19 mouse cellular contexts compared by ENCODE assay signal in the genomic region with DNA sequence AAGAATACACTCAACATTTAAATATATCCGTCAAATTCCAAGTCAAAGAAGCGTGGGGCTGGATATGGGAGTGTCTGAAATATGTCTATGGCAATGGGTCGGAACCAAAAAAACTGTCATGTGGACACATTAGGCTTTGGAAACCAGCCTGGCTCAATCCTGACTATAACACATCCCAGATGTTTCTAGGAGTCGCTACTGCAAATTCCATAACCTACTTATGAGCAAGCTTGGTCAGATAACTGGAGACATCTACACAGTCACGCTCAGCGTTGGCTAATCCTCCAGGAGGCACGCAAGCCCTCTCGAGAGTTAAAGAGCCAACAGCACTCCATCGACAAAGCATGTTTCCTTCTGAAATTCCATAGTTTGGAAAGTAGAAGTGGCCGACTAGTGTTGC. TPM values are rescaled to one million over a fixed set of nuclear protein-coding genes. Genes with fewer than 3 reads are reported as not detected.
DNase-seq lines count a peak whose midpoint lies in the region; ATAC-seq and TF ChIP-seq lines count a peak whose summit lies in the region.
"Had no signal": no experiment of that assay in that cellular context is flagged by ENCODE, and none has a peak within 500 bp of the region (broad histone marks: within the 10 kb centered on the region; RNA-seq: fewer than 3 reads in every experiment).

No protein-coding gene starts in this region.

- intact Hi-C loops in heart, postnatal 10 days (cut with DNase I), result no loop called here

- no peak for ATAC-seq in heart, embryonic 12.5 days (ENCODE audit: insufficient number of reproducible peaks, low FRiP score)
- ATAC-seq in lung, postnatal 0 days, result peak; percentile 82
- no peak for ATAC-seq in liver, embryonic 12.5 days
- ATAC-seq: forebrain, embryonic 16.5 days; midbrain, embryonic 13.5 days had no signal

- H3K4me1 ChIP-seq in heart, embryonic 12.5 days (replicated peaks), result no peaks in the 10 kb centered on the region
- 0 out of 2 replicates have a peak, but pooled peaks cover 4% of the 10 kb centered on the region for H3K4me1 ChIP-seq in lung, postnatal 0 days (ENCODE audit: insufficient read depth, low read depth, low read length)
- H3K4me1 ChIP-seq in liver, embryonic 12.5 days, result no peaks in the 10 kb centered on the region
- H3K4me1 ChIP-seq: hindbrain, embryonic 10.5 days; midbrain, embryonic 13.5 days; neural tube, embryonic 15.5 days had no signal

- no peaks in the 10 kb centered on the region for H3K9me3 ChIP-seq in heart, embryonic 12.5 days (replicated peaks)
- no peaks in the 10 kb centered on the region for H3K9me3 ChIP-seq in lung, postnatal 0 days (ENCODE audit: low read length)
- no peaks in the 10 kb centered on the region for H3K9me3 ChIP-seq in liver, embryonic 12.5 days (replicated peaks)
- H3K9me3 ChIP-seq: hindbrain, embryonic 10.5 days; midbrain, embryonic 13.5 days; neural tube, embryonic 15.5 days had no signal

- TF ChIP-seq CTCF in lung, postnatal 0 days (IDR thresholded peaks at IDR 0.05), result no peak; the same call in 1 of the 2 replicates

- peaks cover 43% of the 10 kb centered on the region for H3K36me3 ChIP-seq in heart, embryonic 12.5 days
- H3K36me3 ChIP-seq in lung, postnatal 0 days (ENCODE audit: insufficient read depth, low read length), result no peaks in the 10 kb centered on the region
- peaks cover 26% of the 10 kb centered on the region for H3K36me3 ChIP-seq in liver, embryonic 12.5 days

- DNase-seq in heart, postnatal 10 days, result peak; percentile 35 to 36
- peak; percentile 7 for DNase-seq in urinary bladder, postnatal 25 days (ENCODE audit: low spot score)
- no peak for DNase-seq in urinary bladder, adult 2 months (ENCODE audit: low spot score)
- DNase-seq in lung, postnatal 0 days (ENCODE audit: low spot score), result peak; percentile 87
- no peak for DNase-seq in spleen, postnatal 14 days (ENCODE audit: low spot score in 2 of 2)
- DNase-seq: cerebellum, adult 11 months; cerebellum, postnatal 14 days; layer of hippocampus, postnatal 36 days; thymus, postnatal 36 days had no signal

- no peak overlapping the region for H3K27ac ChIP-seq in heart, embryonic 12.5 days (ENCODE audit: poor library complexity, severe bottlenecking)
- no peak overlapping the region for H3K27ac ChIP-seq in lung, postnatal 0 days (ENCODE audit: low read length)
- no peak overlapping the region for H3K27ac ChIP-seq in liver, embryonic 12.5 days
- H3K27ac ChIP-seq: hindbrain, embryonic 10.5 days; midbrain, embryonic 13.5 days; neural tube, embryonic 15.5 days had no signal

- H3K4me2 ChIP-seq in heart, embryonic 12.5 days, result no peak overlapping the region
- H3K4me2 ChIP-seq in lung, postnatal 0 days (replicated peaks; ENCODE audit: low read depth, low read length), result no peak overlapping the region
- H3K4me2 ChIP-seq in liver, embryonic 12.5 days, result no peak overlapping the region
- H3K4me2 ChIP-seq: liver, embryonic 11.5 days; midbrain, embryonic 13.5 days; neural tube, embryonic 15.5 days had no signal

- peak; percentile 71 for TF ChIP-seq EP300 in lung, postnatal 0 days (IDR thresholded peaks at IDR 0.05)

- no peak overlapping the region for H3K4me3 ChIP-seq in heart, embryonic 12.5 days
- H3K4me3 ChIP-seq in lung, postnatal 0 days (ENCODE audit: low read depth, low read length), result no peak overlapping the region
- H3K4me3 ChIP-seq in liver, embryonic 12.5 days, result no peak overlapping the region
- H3K4me3 ChIP-seq: hindbrain, embryonic 10.5 days; midbrain, embryonic 13.5 days; myocyte; neural tube, embryonic 15.5 days had no signal

- H3K27me3 ChIP-seq in heart, embryonic 12.5 days (replicated peaks), result no peaks in the 10 kb centered on the region
- H3K27me3 ChIP-seq in lung, postnatal 0 days (replicated peaks; ENCODE audit: insufficient read depth, low read length), result no peaks in the 10 kb centered on the region
- no peaks in the 10 kb centered on the region for H3K27me3 ChIP-seq in liver, embryonic 12.5 days (replicated peaks)
- H3K27me3 ChIP-seq: midbrain, embryonic 13.5 days; neural tube, embryonic 15.5 days had no signal

- no peak overlapping the region for H3K9ac ChIP-seq in heart, embryonic 12.5 days
- no peak overlapping the region for H3K9ac ChIP-seq in lung, postnatal 0 days (replicated peaks; ENCODE audit: low read depth)
- H3K9ac ChIP-seq in liver, embryonic 12.5 days, result no peak overlapping the region
- H3K9ac ChIP-seq: midbrain, embryonic 13.5 days; neural tube, embryonic 15.5 days had no signal

- 86% methylated on average over 10 of the region's 10 CpGs for WGBS in heart, embryonic 12.5 days
- 60% methylated on average over 10 of the region's 10 CpGs for WGBS in lung, postnatal 0 days
- WGBS in liver, embryonic 12.5 days (ENCODE audit: insufficient replicate concordance), result 80% methylated on average over 10 of the region's 10 CpGs

RNA-seq across cellular contexts. Expression of gene Gpr88, which starts 45.4 kb away (rescaled TPM):
- total RNA-seq in heart, postnatal 10 days (2021), result under 1 TPM; 0.17 to 0.35 TPM
- 1.1 TPM in 1 of 2 replicates, not detected in the other for polyA plus RNA-seq in heart, embryonic 12.5 days (2016; fragmentation: Nextera tagmentation; extraction: Ambion mirVana)
- 1.1 and 1.2 TPM in 2 replicates for polyA plus RNA-seq in urinary bladder, adult 2 months (2012; rRNA removed)
- 1.2 and 1.6 TPM in 2 replicates for polyA plus RNA-seq in lung, postnatal 0 days (2015; fragmentation: Nextera tagmentation; extraction: Ambion mirVana)
- 0.20 and 0.35 TPM in 2 replicates for polyA plus RNA-seq in liver, embryonic 12.5 days (2016; fragmentation: Nextera tagmentation; extraction: Ambion mirVana)
- total RNA-seq: ES-E14; granulocyte monocyte progenitor cell, adult 5-6 weeks had no signal
- polyA plus RNA-seq: myocyte had no signal

Comparison
In these comparisons a context has a peak if more than half of its experiments do, and no peak if none do; other contexts are left out.
1. DNase-seq: peak in heart, postnatal 10 days (2 of 2), urinary bladder, postnatal 25 days (single experiment) and lung, postnatal 0 days (single experiment); none in urinary bladder, adult 2 months (single experiment) and spleen, postnatal 14 days (0 of 2).